Mouse (Mus musculus) embryonic facial prominence, embryonic 12.5 days (tissue): ENCODE results near the gene 2310033P09Rik. TPM values are rescaled to one million over a fixed set of nuclear protein-coding genes. Genes with fewer than 3 reads are reported as not detected.

Experiments
- ATAC-seq: fragments of 200-750 bp; cut with Nextera tagmentation; 2 replicates; pipeline ENCODE4 v1.8.0; 2017; ENCODE audit not compliant: insufficient number of reproducible peaks, insufficient read depth, low FRiP score, low TSS enrichment
- H3K27ac ChIP-seq: fragments of 300-500 bp; sonication (generic); 2 replicates; pipeline ENCODE4 v1.5.1; 2016; ENCODE audit warnings: mild to moderate bottlenecking
- H3K27me3 ChIP-seq: fragments of 300-500 bp; sonication (generic); 2 replicates; pipeline ENCODE4 v1.6.1; 2016; ENCODE audit warnings: mild to moderate bottlenecking, moderate library complexity
- H3K36me3 ChIP-seq: fragments of 300-500 bp; sonication (generic); 2 replicates; pipeline ENCODE4 v1.6.1; 2016; ENCODE audit warnings: mild to moderate bottlenecking
- H3K4me1 ChIP-seq: fragments of 300-500 bp; sonication (generic); 2 replicates; pipeline ENCODE4 v1.6.1; 2016
- H3K4me2 ChIP-seq: fragments of 300-500 bp; sonication (generic); replicated peaks from 2 replicates; pipeline ENCODE4 v1.6.1; 2016; ENCODE audit warnings: mild to moderate bottlenecking, moderate library complexity
- H3K4me3 ChIP-seq: fragments of 300-500 bp; sonication (generic); 2 replicates; pipeline ENCODE4 v1.5.1; 2016; ENCODE audit warnings: mild to moderate bottlenecking
- H3K9ac ChIP-seq: fragments of 300-500 bp; sonication (generic); 2 replicates; pipeline ENCODE4 v1.6.1; 2016; ENCODE audit warnings: mild to moderate bottlenecking, moderate library complexity
- H3K9me3 ChIP-seq: fragments of 300-500 bp; sonication (generic); 2 replicates; pipeline ENCODE4 v1.6.1; 2016; ENCODE audit warnings: mild to moderate bottlenecking, moderate library complexity
- WGBS: fragments of 180-500 bp; shearing (Covaris S2); methylation state at CpG from one replicate; pipeline ENCODE4 v1.1.7; 2016; 5-methylcytosine and 5-hydroxymethylcytosine counted together
- polyA plus RNA-seq: library from polyadenylated mRNA; unstranded; fragments of >200 nt; fragmentation: Nextera tagmentation; extraction: Ambion mirVana; gene quantifications from 2 replicates; pipeline ENCODE4 v1.2.1, GENCODE M21; 2016

Gene 2310033P09Rik
- polyA plus RNA-seq, 1 experiment from 2014 or later = 40.5 TPM

DNA sequence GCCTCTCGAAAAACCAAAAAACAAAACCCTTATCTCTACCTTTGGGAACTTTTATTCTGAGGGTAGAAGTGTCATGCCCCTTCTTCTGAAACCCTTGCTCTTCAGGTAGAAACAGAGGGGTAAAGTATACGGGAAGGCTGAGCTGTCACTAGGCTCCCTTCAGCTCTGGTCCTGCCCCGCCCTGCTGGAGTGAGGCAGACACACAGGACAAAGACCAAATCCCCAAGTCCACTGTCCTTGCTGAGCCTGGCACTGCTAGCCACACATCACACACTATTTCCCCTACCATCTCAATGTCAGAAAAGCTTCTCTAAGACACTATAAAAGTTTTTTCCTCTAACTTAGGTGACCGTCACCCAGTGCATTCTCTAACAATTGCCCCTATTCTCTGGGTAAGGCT, 14.2 kb downstream of the 2310033P09Rik start:
- H3K9me3 ChIP-seq = no peaks in the 10 kb centered on the region
- H3K27me3 ChIP-seq = no peaks in the 10 kb centered on the region
- H3K27ac ChIP-seq = no peak overlapping the region
- 92% methylated on average over 4 of the region's 4 CpGs for WGBS
- ATAC-seq = no peak
- H3K9ac ChIP-seq = no peak overlapping the region
- H3K36me3 ChIP-seq = peaks cover 23% of the 10 kb centered on the region
- H3K4me2 ChIP-seq = no peak overlapping the region
- H3K4me1 ChIP-seq = peaks cover 36% of the 10 kb centered on the region
- no peak overlapping the region for H3K4me3 ChIP-seq

DNA sequence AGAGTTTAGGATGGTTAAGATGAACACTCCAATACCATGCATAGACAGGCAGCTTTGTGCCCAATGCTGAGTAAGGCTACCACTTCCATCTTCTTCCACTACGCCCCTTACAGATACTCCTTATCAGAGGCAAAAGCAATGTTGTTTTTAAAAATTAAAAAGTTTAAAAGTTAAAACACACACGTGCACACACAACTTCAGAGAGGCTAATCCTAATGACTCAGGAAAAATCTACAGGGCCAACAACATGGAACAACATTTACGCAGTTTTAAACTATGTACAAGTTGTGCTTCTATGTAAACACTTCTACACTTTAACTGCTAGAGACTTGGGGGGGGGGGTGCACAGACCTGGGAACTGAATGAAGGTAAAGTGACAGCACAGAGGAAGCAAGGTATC, 15.9 kb downstream of the 2310033P09Rik start:
- no peak overlapping the region for H3K27ac ChIP-seq
- no peak for ATAC-seq
- H3K4me3 ChIP-seq = no peak overlapping the region
- no peaks in the 10 kb centered on the region for H3K27me3 ChIP-seq
- peaks cover 34% of the 10 kb centered on the region for H3K4me1 ChIP-seq
- no peaks in the 10 kb centered on the region for H3K9me3 ChIP-seq
- H3K9ac ChIP-seq = 0 out of 2 replicates have a peak overlapping the region, but pooled peaks have one; percentile 10
- H3K36me3 ChIP-seq = peaks cover 19% of the 10 kb centered on the region
- H3K4me2 ChIP-seq = 0 out of 2 replicates have a peak overlapping the region, but pooled peaks have one; percentile 3
- WGBS = 92% methylated on average over 3 of the region's 3 CpGs

DNA sequence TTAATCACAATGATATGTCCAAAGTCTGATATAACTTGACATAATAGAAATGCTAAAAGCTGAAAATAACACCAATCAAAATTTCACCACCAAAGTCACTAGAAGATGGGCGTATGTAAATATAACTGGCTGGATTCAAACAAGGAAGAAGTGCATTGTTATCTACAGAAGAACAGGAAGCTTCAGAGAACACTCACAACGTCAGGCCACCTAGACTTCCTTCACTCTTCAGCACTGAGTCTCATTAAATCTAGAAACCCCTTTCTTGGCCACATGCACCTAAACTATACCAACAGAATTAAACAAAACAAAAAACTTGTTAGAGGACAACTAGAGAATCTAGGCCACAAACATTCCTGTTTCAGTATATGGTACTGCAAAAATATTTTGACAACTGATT, 16.3 kb downstream of the 2310033P09Rik start:
- Histone ChIP-seq H3K4me2 (no peak overlapping the region), H3K4me1 (peaks cover 35% of the 10 kb centered on the region), H3K9ac (no peak overlapping the region), H3K27me3 (no peaks in the 10 kb centered on the region), H3K36me3 (peaks cover 17% of the 10 kb centered on the region), H3K4me3 (no peak overlapping the region), H3K9me3 (no peaks in the 10 kb centered on the region), H3K27ac (no peak overlapping the region)
- 75% methylated on average over 2 of the region's 2 CpGs for WGBS
- ATAC-seq = no peak

DNA sequence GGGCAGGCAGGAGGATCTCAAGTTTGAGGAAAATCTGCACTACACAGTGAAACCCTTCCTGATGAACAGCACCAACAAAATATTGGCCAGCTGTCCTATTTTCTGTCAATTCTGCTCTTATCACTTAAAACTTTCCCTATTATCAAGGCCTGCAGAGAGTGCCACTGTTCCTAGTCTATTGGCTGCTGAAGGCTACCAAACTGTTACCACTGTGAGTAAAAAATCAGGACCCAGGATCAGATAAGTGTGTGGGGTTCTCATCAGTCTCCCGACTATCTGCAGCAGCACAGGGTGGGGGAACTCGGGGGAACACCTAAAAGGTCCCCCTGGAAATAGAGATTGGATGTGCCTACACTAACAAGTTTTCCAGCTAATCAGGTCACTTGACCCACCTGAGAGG, 17.0 kb downstream of the 2310033P09Rik start:
- H3K9me3 ChIP-seq = no peaks in the 10 kb centered on the region
- 0 out of 2 replicates have a peak overlapping the region, but pooled peaks have one; percentile 2 for H3K4me3 ChIP-seq
- no peak overlapping the region for H3K27ac ChIP-seq
- 64% methylated on average over 2 of the region's 2 CpGs for WGBS
- H3K4me1 ChIP-seq = peaks cover 35% of the 10 kb centered on the region
- peak overlapping the region; percentile 72 for H3K4me2 ChIP-seq
- ATAC-seq = no peak
- no peak overlapping the region for H3K9ac ChIP-seq
- peaks cover 11% of the 10 kb centered on the region; the same call in 1 of the 2 replicates for H3K36me3 ChIP-seq
- no peaks in the 10 kb centered on the region for H3K27me3 ChIP-seq

DNA sequence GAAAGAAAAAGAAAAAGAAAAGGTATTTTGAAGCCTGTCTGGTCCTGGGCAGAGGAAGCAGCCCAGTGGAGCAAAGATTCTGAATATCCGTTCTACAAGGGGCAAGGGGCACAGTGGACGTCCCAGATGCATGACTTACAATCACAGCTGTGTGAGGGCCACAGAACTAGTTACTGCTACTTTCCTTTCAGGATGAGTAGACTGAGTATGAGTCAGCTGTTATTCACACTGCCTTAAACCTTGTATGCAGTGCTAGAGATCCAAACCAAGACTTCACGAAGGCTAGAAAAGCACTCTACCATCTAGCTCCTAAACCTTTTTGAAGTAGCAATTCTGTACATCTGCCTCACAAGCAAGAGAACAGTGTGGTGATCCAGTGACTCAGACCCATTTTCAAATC, 18.1 kb downstream of the 2310033P09Rik start:
- H3K36me3 ChIP-seq = 0 out of 2 replicates have a peak, but pooled peaks cover 2% of the 10 kb centered on the region
- peaks cover 35% of the 10 kb centered on the region for H3K4me1 ChIP-seq
- no peaks in the 10 kb centered on the region for H3K9me3 ChIP-seq
- H3K9ac ChIP-seq = peak overlapping the region; percentile 97
- WGBS = 64% methylated on average over 3 of the region's 3 CpGs
- ATAC-seq = no peak
- H3K27ac ChIP-seq = no peak overlapping the region
- no peaks in the 10 kb centered on the region for H3K27me3 ChIP-seq
- H3K4me2 ChIP-seq = peak overlapping the region; percentile 72
- peak overlapping the region; percentile 77 for H3K4me3 ChIP-seq

DNA sequence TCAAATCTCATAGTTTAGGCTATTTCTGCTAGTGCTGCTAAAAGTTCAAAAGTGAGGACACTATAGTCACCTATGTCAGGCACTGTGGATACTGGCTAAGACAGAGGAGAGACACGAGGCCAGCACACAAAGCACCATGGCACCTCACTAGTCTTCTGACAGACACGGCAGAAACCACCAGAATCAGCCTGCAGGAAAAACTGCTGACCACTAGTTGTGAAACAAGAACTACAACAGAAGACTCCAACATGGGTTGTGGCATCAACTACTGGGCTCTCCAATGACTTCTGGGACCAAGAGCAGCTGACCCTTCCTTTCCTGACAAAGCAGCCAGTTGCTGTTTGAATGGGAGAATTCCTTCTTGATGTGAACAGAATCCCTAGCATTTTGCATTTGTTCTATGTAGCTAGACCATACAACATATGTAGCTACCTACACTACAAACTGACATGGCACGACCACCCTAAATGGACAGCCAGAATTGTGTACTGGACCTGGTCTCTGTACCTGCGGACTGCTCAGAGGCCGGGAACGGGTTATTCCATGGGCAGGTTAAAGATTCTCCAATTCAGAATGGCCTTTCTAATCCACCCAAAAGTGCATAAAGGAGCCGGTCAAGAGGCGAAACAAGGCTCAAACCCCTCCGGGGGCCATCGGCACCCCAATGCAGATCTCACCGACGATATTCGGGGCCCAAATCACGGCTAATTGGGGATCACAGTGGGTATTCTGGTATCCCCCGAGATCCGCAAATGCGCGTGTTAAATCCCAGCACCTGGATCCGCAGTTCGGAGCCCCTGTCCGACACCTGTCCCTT, 18.9 kb downstream of the 2310033P09Rik start:
- H3K4me3 ChIP-seq = peak overlapping the region; percentile 77
- H3K9me3 ChIP-seq = no peaks in the 10 kb centered on the region
- WGBS = 4% methylated on average over 21 of the region's 21 CpGs
- H3K27ac ChIP-seq = peak overlapping the region; percentile 97
- ATAC-seq = no peak
- H3K4me1 ChIP-seq = peaks cover 35% of the 10 kb centered on the region
- no peaks in the 10 kb centered on the region for H3K27me3 ChIP-seq
- H3K36me3 ChIP-seq = no peaks in the 10 kb centered on the region
- H3K4me2 ChIP-seq = peak overlapping the region; percentile 72
- peak overlapping the region; percentile 97 for H3K9ac ChIP-seq

DNA sequence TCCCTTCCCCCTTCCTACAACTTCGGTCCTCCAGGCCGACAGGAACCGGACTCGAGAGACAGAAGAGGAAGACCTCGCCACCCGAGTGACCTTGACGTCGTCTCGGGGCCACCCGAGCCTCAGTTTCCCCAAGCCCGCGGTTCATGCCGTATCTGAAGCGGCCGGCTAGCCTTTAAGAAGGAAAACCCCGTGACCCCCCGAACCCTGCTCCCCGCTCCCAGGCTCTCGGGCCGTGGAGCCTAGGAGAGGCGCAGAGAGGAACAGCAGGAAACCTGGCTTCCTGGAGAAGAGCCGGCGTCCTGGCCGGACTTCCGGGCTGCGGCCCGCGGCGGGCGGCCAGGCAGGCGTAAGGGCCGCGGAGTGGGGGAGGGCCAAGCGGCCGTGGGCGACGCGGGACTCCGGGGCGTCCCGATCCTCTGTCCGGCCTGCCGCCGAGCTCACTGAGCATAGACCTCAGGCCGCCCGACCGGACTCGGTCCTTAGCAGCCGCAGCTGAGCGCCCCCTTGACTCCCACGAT, 19.5 kb downstream of the 2310033P09Rik start:
- Histone ChIP-seq H3K9me3 (no peaks in the 10 kb centered on the region), H3K27me3 (no peaks in the 10 kb centered on the region), H3K9ac (peak overlapping the region; percentile 97), H3K4me1 (peaks cover 35% of the 10 kb centered on the region), H3K27ac (peak overlapping the region; percentile 97), H3K4me3 (peak overlapping the region; percentile 77), H3K4me2 (peak overlapping the region; percentile 72), H3K36me3 (no peaks in the 10 kb centered on the region)
- ATAC-seq = peak; percentile 70
- WGBS = under 1% methylated on average over 50 of the region's 51 CpGs

DNA sequence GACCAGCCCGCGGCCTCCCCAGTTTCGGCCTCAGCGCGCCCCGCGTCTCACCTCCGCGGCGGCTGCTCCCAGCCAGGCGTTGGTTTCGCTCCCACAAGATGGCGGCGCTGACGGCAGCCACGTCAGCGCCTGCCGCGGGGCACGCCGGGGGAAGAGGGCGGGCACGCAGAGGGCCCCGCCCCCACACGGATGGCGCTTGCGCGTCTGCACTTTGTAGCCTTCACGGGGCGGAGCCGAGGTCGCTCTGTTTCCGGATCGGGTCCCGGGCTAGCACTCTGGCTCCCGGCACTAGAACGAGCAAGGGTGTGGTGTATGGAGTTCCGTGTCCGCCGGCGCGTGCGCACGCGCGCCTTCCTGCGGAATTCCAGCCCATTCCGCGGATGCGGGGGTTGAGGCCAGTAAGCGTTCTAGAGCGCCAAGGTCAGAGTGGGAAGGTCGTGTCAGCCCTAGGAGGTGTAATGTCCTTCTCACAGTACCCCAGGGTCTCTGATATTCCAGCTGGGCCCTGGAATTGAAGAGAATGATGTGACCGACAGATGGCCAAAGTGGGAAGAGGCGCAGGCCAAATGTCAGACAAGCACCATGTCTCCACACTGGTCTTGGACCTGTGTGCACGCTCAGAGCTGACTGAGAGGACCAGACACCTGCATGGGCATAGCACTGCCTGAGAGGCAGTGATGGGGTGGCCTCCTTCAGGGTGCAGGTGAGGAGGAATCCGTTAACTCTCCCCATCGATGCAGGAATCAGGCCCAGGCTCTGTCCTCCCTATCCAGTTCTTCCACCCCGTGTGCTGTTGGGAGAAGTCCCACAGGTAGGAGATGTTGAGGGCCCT, 20.2 kb downstream of the 2310033P09Rik start, which contains the start of gene Arf1:
Gene Arf1 (minus strand): TSS at position 149 of the 832 bp plus-strand sequence.
- H3K36me3 ChIP-seq = no peaks in the 10 kb centered on the region
- peak; percentile 93 for ATAC-seq
- H3K4me1 ChIP-seq = peaks cover 33% of the 10 kb centered on the region
- H3K9ac ChIP-seq = peak within 1 kb of the TSS; percentile 97
- H3K27ac ChIP-seq = peak within 1 kb of the TSS; percentile 97
- H3K27me3 ChIP-seq = no peaks in the 10 kb centered on the region
- H3K4me3 ChIP-seq = peak within 1 kb of the TSS; percentile 77
- H3K4me2 ChIP-seq = peak within 1 kb of the TSS; percentile 72
- 5% methylated on average over 53 of the region's 59 CpGs for WGBS
- H3K9me3 ChIP-seq = no peaks in the 10 kb centered on the region

DNA sequence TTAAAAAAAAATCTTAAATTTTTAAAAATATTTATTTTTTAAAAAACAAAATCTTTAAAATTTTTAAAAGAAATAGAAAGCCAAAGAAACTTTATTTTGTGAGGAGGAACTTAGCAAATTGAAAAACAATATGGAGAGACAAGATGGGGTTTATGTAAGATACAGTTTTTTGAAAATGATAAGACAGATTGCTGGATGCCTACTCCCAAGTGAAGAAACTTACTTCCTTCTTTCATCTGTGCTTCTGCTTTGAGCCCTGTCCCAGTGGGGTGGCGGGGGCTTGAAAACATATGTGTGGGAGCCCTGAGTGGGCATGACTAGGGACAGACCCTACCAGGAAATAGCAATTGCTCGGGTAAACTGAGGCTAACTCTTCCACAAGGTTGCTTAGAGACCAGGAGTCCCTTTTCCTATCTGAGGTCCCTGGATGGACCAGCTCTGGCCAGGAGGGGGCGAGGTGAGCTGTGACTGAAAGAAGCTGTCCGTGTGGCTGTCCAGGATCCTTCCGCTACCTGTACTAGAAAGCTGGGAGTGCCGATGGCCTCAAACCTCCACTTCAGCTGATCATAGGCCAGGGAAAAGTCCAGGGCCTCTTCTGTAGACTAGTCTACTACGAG, 22.1 kb downstream of the 2310033P09Rik start:
- H3K9me3 ChIP-seq = no peaks in the 10 kb centered on the region
- H3K36me3 ChIP-seq = no peaks in the 10 kb centered on the region
- no peaks in the 10 kb centered on the region for H3K27me3 ChIP-seq
- 10% methylated on average over 7 of the region's 7 CpGs for WGBS
- H3K27ac ChIP-seq = no peak overlapping the region
- H3K9ac ChIP-seq = no peak overlapping the region
- peaks cover 22% of the 10 kb centered on the region for H3K4me1 ChIP-seq
- ATAC-seq = no peak
- H3K4me3 ChIP-seq = no peak overlapping the region
- no peak overlapping the region for H3K4me2 ChIP-seq

DNA sequence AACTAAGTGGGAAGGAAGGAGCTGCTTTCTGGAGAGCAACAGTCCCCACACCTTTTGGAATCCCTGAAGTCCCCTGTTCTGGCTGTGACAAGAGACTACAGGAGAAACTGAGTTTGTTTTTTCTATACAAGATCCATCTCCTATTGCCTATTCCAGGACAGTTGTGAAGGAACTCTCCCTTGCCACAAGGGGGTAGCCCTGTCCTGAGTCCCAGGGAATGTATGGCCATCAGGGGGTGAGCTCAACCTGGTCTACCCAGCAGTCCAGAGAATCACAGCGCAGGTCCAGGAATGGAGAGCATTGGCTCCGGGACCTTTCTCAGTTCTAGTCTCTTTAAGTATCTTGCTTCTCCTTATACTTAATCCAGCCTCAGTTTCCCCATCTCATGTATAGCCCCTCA, 24.7 kb downstream of the 2310033P09Rik start:
- H3K27me3 ChIP-seq = no peaks in the 10 kb centered on the region
- 69% methylated on average over 2 of the region's 2 CpGs for WGBS

More for the DNA sequence above, 24.7 kb downstream of the 2310033P09Rik start:
- Histone ChIP-seq H3K4me2 (no peak overlapping the region), H3K9ac (no peak overlapping the region), H3K36me3 (no peaks in the 10 kb centered on the region), H3K4me3 (no peak overlapping the region), H3K4me1 (0 out of 2 replicates have a peak, but pooled peaks cover 8% of the 10 kb centered on the region), H3K9me3 (no peaks in the 10 kb centered on the region), H3K27ac (no peak overlapping the region)
- ATAC-seq = no peak
